Mouse (Mus musculus): Measurements from ENCODE around the gene Ppp6r3.

Gene Ppp6r3

GRCm38 (mm10) chr19:3575632-3576384 lies at the start of gene Ppp6r3:
Gene Ppp6r3, minus strand, starts transcription at chr19:3575749.
- DNase-seq (ENCODE audit: low read depth) = peak; percentile 100

GRCm38 (mm10) chr19:3625111-3625510 lies 49.6 kb upstream of the Ppp6r3 start:
- DNase-seq (ENCODE audit: low read depth) = no peak

GRCm38 (mm10) chr19:3623824-3624223 lies 48.3 kb upstream of the Ppp6r3 start:
- DNase-seq (ENCODE audit: low read depth) = peak; percentile 68

- DNase-seq (ENCODE audit: low read depth) = peak; percentile 45
Measured at GRCm38 (mm10) chr19:3623294-3623693, 47.7 kb upstream of the Ppp6r3 start.

GRCm38 (mm10) chr19:3620871-3621270 lies 45.3 kb upstream of the Ppp6r3 start:
- no peak for DNase-seq (ENCODE audit: low read depth)

GRCm38 (mm10) chr19:3619359-3619758 lies 43.8 kb upstream of the Ppp6r3 start:
- DNase-seq (ENCODE audit: low read depth) = peak; percentile 45

- no peak for DNase-seq (ENCODE audit: low read depth)
Measured at GRCm38 (mm10) chr19:3613991-3614390, 38.4 kb upstream of the Ppp6r3 start.

- no peak for DNase-seq (ENCODE audit: low read depth)
Measured at GRCm38 (mm10) chr19:3612534-3613273, 37.2 kb upstream of the Ppp6r3 start.

- no peak for DNase-seq (ENCODE audit: low read depth)
Measured at GRCm38 (mm10) chr19:3611730-3612129, 36.2 kb upstream of the Ppp6r3 start.

- peak; percentile 47 for DNase-seq (ENCODE audit: low read depth)
Measured at GRCm38 (mm10) chr19:3610886-3611285, 35.3 kb upstream of the Ppp6r3 start.

GRCm38 (mm10) chr19:3609826-3610225 lies 34.3 kb upstream of the Ppp6r3 start:
- DNase-seq (ENCODE audit: low read depth) = no peak

GRCm38 (mm10) chr19:3594316-3594715 lies 18.8 kb upstream of the Ppp6r3 start:
- DNase-seq (ENCODE audit: low read depth) = no peak

GRCm38 (mm10) chr19:3593379-3594055 lies 18.0 kb upstream of the Ppp6r3 start:
- no peak for DNase-seq (ENCODE audit: low read depth)

GRCm38 (mm10) chr19:3589968-3590367 lies 14.4 kb upstream of the Ppp6r3 start:
- DNase-seq (ENCODE audit: low read depth) = no peak

- DNase-seq (ENCODE audit: low read depth) = no peak
Measured at GRCm38 (mm10) chr19:3589547-3589946, 14.0 kb upstream of the Ppp6r3 start.

- DNase-seq (ENCODE audit: low read depth) = peak; percentile 37
Measured at GRCm38 (mm10) chr19:3587729-3588128, 12.2 kb upstream of the Ppp6r3 start.

GRCm38 (mm10) chr19:3586540-3586939 lies 11.0 kb upstream of the Ppp6r3 start:
- peak; percentile 80 for DNase-seq (ENCODE audit: low read depth)

- no peak for DNase-seq (ENCODE audit: low read depth)
Measured at GRCm38 (mm10) chr19:3586026-3586425, 10.5 kb upstream of the Ppp6r3 start.

- peak; percentile 73 for DNase-seq (ENCODE audit: low read depth)
Measured at GRCm38 (mm10) chr19:3581326-3581725, 5.8 kb upstream of the Ppp6r3 start.

- no peak for DNase-seq (ENCODE audit: low read depth)
Measured at GRCm38 (mm10) chr19:3577911-3578290, 2.4 kb upstream of the Ppp6r3 start.

GRCm38 (mm10) chr19:3577265-3577910 lies 1.8 kb upstream of the Ppp6r3 start:
- DNase-seq (ENCODE audit: low read depth) = no peak
